Mouse (Mus musculus): ENCODE measurements around the gene Wdr24.

DNA sequence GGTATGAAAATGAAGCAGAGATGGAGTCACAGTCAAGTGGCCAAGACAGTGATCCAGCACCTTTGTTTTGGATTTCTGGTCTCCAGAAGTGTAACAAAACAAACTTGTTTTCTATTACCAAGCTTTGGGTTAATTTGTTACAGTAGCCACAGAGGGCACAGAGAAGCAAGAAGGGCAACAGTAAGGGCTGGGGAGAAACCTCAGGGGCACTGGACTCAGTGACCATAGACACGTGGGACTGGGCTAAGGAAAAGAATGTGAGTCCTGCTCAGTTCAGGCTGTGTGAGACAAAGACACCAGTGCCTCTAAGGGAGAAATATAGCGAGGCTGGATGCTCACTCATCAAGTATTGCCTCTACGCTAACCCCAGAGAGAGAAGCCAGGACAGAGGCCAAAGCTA lies 49.2 kb downstream of the Wdr24 start:
- TF ChIP-seq POLR2A (IDR thresholded peaks at IDR 0.05; ENCODE audit: borderline replicate concordance, extremely low read depth, low read depth, low read length): no peak
- TF ChIP-seq CTCF (IDR thresholded peaks at IDR 0.05; ENCODE audit: insufficient read depth, low read length): no peak
